Mouse (Mus musculus) forebrain, embryonic 15.5 days (tissue): Measurements from ENCODE around the gene Tvp23a. TPM values are rescaled to one million over a fixed set of nuclear protein-coding genes. Genes with fewer than 3 reads are reported as not detected.

Source experiments
- ATAC-seq: fragments of 200-750 bp; cut with Nextera tagmentation; replicated peaks from 2 replicates; pipeline ENCODE4 v1.8.0; 2017; ENCODE audit warnings: mild to moderate bottlenecking, moderate TSS enrichment, moderate library complexity
- H3K27ac ChIP-seq: fragments of 300-500 bp; sonication (generic); replicated peaks from 2 replicates; pipeline ENCODE4 v1.5.1; 2015; ENCODE audit warnings: mild to moderate bottlenecking, inconsistent platforms
- H3K27me3 ChIP-seq: fragments of 300-500 bp; sonication (generic); 2 replicates; pipeline ENCODE4 v1.6.1; 2015; ENCODE audit warnings: inconsistent platforms
- H3K36me3 ChIP-seq: fragments of 300-500 bp; sonication (generic); 2 replicates; pipeline ENCODE4 v1.6.1; 2015; ENCODE audit warnings: mild to moderate bottlenecking, inconsistent platforms
- H3K4me1 ChIP-seq: fragments of 300-500 bp; sonication (generic); 2 replicates; pipeline ENCODE4 v1.6.1; 2015; ENCODE audit warnings: inconsistent platforms
- H3K4me2 ChIP-seq: fragments of 300-500 bp; sonication (generic); replicated peaks from 2 replicates; pipeline ENCODE4 v1.6.1; 2015; ENCODE audit warnings: mild to moderate bottlenecking, inconsistent platforms
- H3K4me3 ChIP-seq: fragments of 300-500 bp; sonication (generic); 2 replicates; pipeline ENCODE4 v1.5.1; 2015; ENCODE audit warnings: mild to moderate bottlenecking, inconsistent platforms
- H3K9ac ChIP-seq: fragments of 300-500 bp; sonication (generic); replicated peaks from 2 replicates; pipeline ENCODE4 v1.6.1; 2015; ENCODE audit warnings: mild to moderate bottlenecking, inconsistent platforms
- H3K9me3 ChIP-seq: fragments of 300-500 bp; sonication (generic); 2 replicates; pipeline ENCODE4 v1.6.1; 2016; ENCODE audit warnings: inconsistent platforms
- WGBS: fragments of 180-500 bp; shearing (Covaris S2); methylation state at CpG from one replicate; pipeline ENCODE4 v1.1.7; 2015; ENCODE audit warnings: mixed read lengths; 5-methylcytosine and 5-hydroxymethylcytosine counted together
- polyA plus RNA-seq: library from polyadenylated mRNA; unstranded; fragments of >200 nt; fragmentation: Nextera tagmentation; extraction: Ambion mirVana; gene quantifications from 2 replicates; pipeline ENCODE4 v1.2.1, GENCODE M21; 2015

The Tvp23a gene
- polyA plus RNA-seq, 1 experiment from 2014 or later: 52.1 TPM

GRCm38 (mm10) chr16:10475919-10476318 is 28.8 kb upstream of the Tvp23a start:
- Histone ChIP-seq H3K36me3 (no peaks in the 10 kb centered on the region), H3K9me3 (no peaks in the 10 kb centered on the region), H3K4me3 (no peak overlapping the region), H3K4me1 (no peaks in the 10 kb centered on the region), H3K9ac (no peak overlapping the region), H3K4me2 (no peak overlapping the region), H3K27ac (no peak overlapping the region), H3K27me3 (no peaks in the 10 kb centered on the region)
- WGBS: 75% methylated on average over 2 of the region's 2 CpGs
- ATAC-seq: no peak

- H3K4me2 ChIP-seq: no peak overlapping the region
- no peaks in the 10 kb centered on the region for H3K9me3 ChIP-seq
- ATAC-seq: no peak
- no peaks in the 10 kb centered on the region for H3K36me3 ChIP-seq
- no peaks in the 10 kb centered on the region for H3K4me1 ChIP-seq
- no peak overlapping the region for H3K4me3 ChIP-seq
- H3K27ac ChIP-seq: no peak overlapping the region
- H3K27me3 ChIP-seq: no peaks in the 10 kb centered on the region
- WGBS: 77% methylated on average over 3 of the region's 3 CpGs
- H3K9ac ChIP-seq: no peak overlapping the region
Measured at GRCm38 (mm10) chr16:10474956-10475355, 27.8 kb upstream of the Tvp23a start.

GRCm38 (mm10) chr16:10471950-10472349 is 24.8 kb upstream of the Tvp23a start:
- no peaks in the 10 kb centered on the region for H3K27me3 ChIP-seq
- no peak overlapping the region for H3K9ac ChIP-seq
- ATAC-seq: no peak
- H3K4me1 ChIP-seq: no peaks in the 10 kb centered on the region
- no peak overlapping the region for H3K4me2 ChIP-seq
- H3K27ac ChIP-seq: no peak overlapping the region
- no peaks in the 10 kb centered on the region for H3K9me3 ChIP-seq
- 88% methylated on average over 3 of the region's 3 CpGs for WGBS
- H3K4me3 ChIP-seq: no peak overlapping the region
- H3K36me3 ChIP-seq: no peaks in the 10 kb centered on the region

GRCm38 (mm10) chr16:10468201-10468600 is 21.0 kb upstream of the Tvp23a start:
- H3K36me3 ChIP-seq: no peaks in the 10 kb centered on the region
- H3K9me3 ChIP-seq: no peaks in the 10 kb centered on the region
- H3K27ac ChIP-seq: no peak overlapping the region
- 59% methylated on average over 1 of the region's 1 CpGs for WGBS
- H3K4me3 ChIP-seq: no peak overlapping the region
- no peaks in the 10 kb centered on the region for H3K27me3 ChIP-seq
- H3K4me2 ChIP-seq: no peak overlapping the region
- H3K4me1 ChIP-seq: no peaks in the 10 kb centered on the region
- H3K9ac ChIP-seq: no peak overlapping the region
- ATAC-seq: peak; percentile 81

GRCm38 (mm10) chr16:10467391-10468107 is 20.4 kb upstream of the Tvp23a start:
- H3K36me3 ChIP-seq: no peaks in the 10 kb centered on the region

GRCm38 (mm10) chr16:10465011-10465681 is 18.0 kb upstream of the Tvp23a start:
- Histone ChIP-seq H3K4me3 (no peak overlapping the region), H3K4me2 (no peak overlapping the region), H3K36me3 (no peaks in the 10 kb centered on the region), H3K27ac (no peak overlapping the region), H3K4me1 (no peaks in the 10 kb centered on the region), H3K9ac (no peak overlapping the region), H3K27me3 (no peaks in the 10 kb centered on the region), H3K9me3 (no peaks in the 10 kb centered on the region)
- no peak for ATAC-seq
- 39% methylated on average over 4 of the region's 4 CpGs for WGBS

More at GRCm38 (mm10) chr16:10467391-10468107, 20.4 kb upstream of the Tvp23a start:
- no peaks in the 10 kb centered on the region for H3K27me3 ChIP-seq
- no peak for ATAC-seq
- H3K9ac ChIP-seq: no peak overlapping the region
- no peaks in the 10 kb centered on the region for H3K4me1 ChIP-seq
- H3K27ac ChIP-seq: no peak overlapping the region
- H3K4me3 ChIP-seq: no peak overlapping the region
- no peak overlapping the region for H3K4me2 ChIP-seq
- H3K9me3 ChIP-seq: no peaks in the 10 kb centered on the region
- WGBS: 28% methylated on average over 11 of the region's 11 CpGs

GRCm38 (mm10) chr16:10461178-10461577 is 14.0 kb upstream of the Tvp23a start:
- no peaks in the 10 kb centered on the region for H3K27me3 ChIP-seq
- H3K36me3 ChIP-seq: no peaks in the 10 kb centered on the region
- ATAC-seq: no peak
- no peak overlapping the region for H3K9ac ChIP-seq
- no peaks in the 10 kb centered on the region for H3K4me1 ChIP-seq
- H3K4me3 ChIP-seq: no peak overlapping the region
- no peaks in the 10 kb centered on the region for H3K9me3 ChIP-seq
- no peak overlapping the region for H3K4me2 ChIP-seq
- 93% methylated on average over 2 of the region's 2 CpGs for WGBS
- no peak overlapping the region for H3K27ac ChIP-seq

- Histone ChIP-seq H3K36me3 (no peaks in the 10 kb centered on the region), H3K27me3 (no peaks in the 10 kb centered on the region), H3K4me2 (no peak overlapping the region), H3K9me3 (no peaks in the 10 kb centered on the region), H3K9ac (no peak overlapping the region), H3K4me3 (no peak overlapping the region), H3K27ac (no peak overlapping the region), H3K4me1 (no peaks in the 10 kb centered on the region)
- WGBS: 72% methylated on average over 2 of the region's 2 CpGs
- ATAC-seq: no peak
Measured at GRCm38 (mm10) chr16:10460188-10460587, 13.0 kb upstream of the Tvp23a start.

- 71% methylated on average over 3 of the region's 3 CpGs for WGBS
- 0 out of 2 replicates have a peak, but pooled peaks cover 4% of the 10 kb centered on the region for H3K4me1 ChIP-seq
Measured at GRCm38 (mm10) chr16:10454583-10454974, 7.4 kb upstream of the Tvp23a start.

GRCm38 (mm10) chr16:10453872-10454582 is 6.9 kb upstream of the Tvp23a start:
- H3K27me3 ChIP-seq: no peaks in the 10 kb centered on the region
- no peaks in the 10 kb centered on the region for H3K9me3 ChIP-seq
- ATAC-seq: no peak
- no peak overlapping the region for H3K9ac ChIP-seq
- H3K4me2 ChIP-seq: no peak overlapping the region
- H3K27ac ChIP-seq: no peak overlapping the region
- whole genome bisulfite sequencing: 84% methylated on average over 6 of the region's 6 CpGs
- H3K4me3 ChIP-seq: no peak overlapping the region
- no peaks in the 10 kb centered on the region for H3K36me3 ChIP-seq
- H3K4me1 ChIP-seq: 0 out of 2 replicates have a peak, but pooled peaks cover 4% of the 10 kb centered on the region

More at GRCm38 (mm10) chr16:10454583-10454974, 7.4 kb upstream of the Tvp23a start:
- Histone ChIP-seq H3K9ac (no peak overlapping the region), H3K27me3 (no peaks in the 10 kb centered on the region), H3K4me3 (no peak overlapping the region), H3K9me3 (no peaks in the 10 kb centered on the region), H3K36me3 (no peaks in the 10 kb centered on the region), H3K4me2 (no peak overlapping the region), H3K27ac (no peak overlapping the region)
- no peak for ATAC-seq

GRCm38 (mm10) chr16:10452445-10452896 is 5.3 kb upstream of the Tvp23a start:
- no peak overlapping the region for H3K27ac ChIP-seq
- H3K9ac ChIP-seq: no peak overlapping the region
- H3K4me3 ChIP-seq: no peak overlapping the region
- H3K36me3 ChIP-seq: no peaks in the 10 kb centered on the region
- H3K27me3 ChIP-seq: no peaks in the 10 kb centered on the region
- no peak overlapping the region for H3K4me2 ChIP-seq
- no peaks in the 10 kb centered on the region for H3K9me3 ChIP-seq
- 55% methylated on average over 8 of the region's 8 CpGs for WGBS
- H3K4me1 ChIP-seq: peaks cover 9% of the 10 kb centered on the region
- peak; percentile 59 for ATAC-seq

GRCm38 (mm10) chr16:10451906-10452305 is 4.7 kb upstream of the Tvp23a start:
- Histone ChIP-seq H3K9ac (no peak overlapping the region), H3K9me3 (no peaks in the 10 kb centered on the region), H3K4me2 (no peak overlapping the region), H3K27ac (no peak overlapping the region), H3K36me3 (no peaks in the 10 kb centered on the region), H3K4me1 (peaks cover 11% of the 10 kb centered on the region), H3K4me3 (no peak overlapping the region), H3K27me3 (no peaks in the 10 kb centered on the region)
- WGBS: 90% methylated on average over 2 of the region's 2 CpGs
- no peak for ATAC-seq
